Comparison of ENCODE assay signal across 9 mouse cellular contexts in genomic region chr4:97844899-97845298, GRCm38 (mm10).
A peak's percentile ranks its signal among the peaks of the same experiment; 100 is the strongest.
DNase-seq lines count a peak whose midpoint lies in the region; ATAC-seq and TF ChIP-seq lines count a peak whose summit lies in the region.
"Had no signal": no experiment of that assay in that cellular context is flagged by ENCODE, and none has a peak within 500 bp of the region (broad histone marks: within the 10 kb centered on the region; RNA-seq: fewer than 3 reads in every experiment).

No protein-coding gene starts in this region.

- 14% methylated on average over 6 of the region's 6 CpGs for WGBS in midbrain, embryonic 11.5 days
- 14% methylated on average over 6 of the region's 6 CpGs for WGBS in midbrain, embryonic 14.5 days
- 36% methylated on average over 6 of the region's 6 CpGs for WGBS in stomach, postnatal 0 days

- no peak for DNase-seq in frontal cortex, postnatal 14 days (ENCODE audit: low spot score in 2 of 2)
- DNase-seq in midbrain, embryonic 11.5 days (ENCODE audit: low spot score, missing footprints) = peak; percentile 91
- no peak for DNase-seq in midbrain, embryonic 14.5 days
- DNase-seq in kidney, postnatal 10 days = peak; percentile 26
- no peak for DNase-seq in stomach, postnatal 0 days (ENCODE audit: low spot score)
- no peak for DNase-seq in left cerebral cortex, adult 8-10 months (ENCODE audit: low spot score in 2 of 2)
- no peak for DNase-seq in frontal cortex, postnatal 10 days (ENCODE audit: low spot score in 2 of 2)

- TF ChIP-seq CTCF in stomach, postnatal 0 days (IDR thresholded peaks at IDR 0.05; ENCODE audit: low read depth) = no peak

- no peak overlapping the region for H3K4me2 ChIP-seq in midbrain, embryonic 11.5 days
- H3K4me2 ChIP-seq in midbrain, embryonic 14.5 days (ENCODE audit: low read length) = no peak overlapping the region
- H3K4me2 ChIP-seq in stomach, postnatal 0 days (replicated peaks; ENCODE audit: low read depth) = peak overlapping the region; percentile 28
- H3K4me2 ChIP-seq: neural tube, embryonic 12.5 days had no signal

- peaks cover 72% of the 10 kb centered on the region for H3K27me3 ChIP-seq in midbrain, embryonic 11.5 days (ENCODE audit: control insufficient read depth, insufficient read depth, low read length)
- H3K27me3 ChIP-seq in midbrain, embryonic 14.5 days (ENCODE audit: control insufficient read depth, insufficient read depth, low read length) = peaks cover 39% of the 10 kb centered on the region
- H3K27me3 ChIP-seq in stomach, postnatal 0 days (ENCODE audit: control insufficient read depth, insufficient read depth, low read length) = no peaks in the 10 kb centered on the region
- H3K27me3 ChIP-seq: neural tube, embryonic 12.5 days had no signal

- no peaks in the 10 kb centered on the region for H3K36me3 ChIP-seq in midbrain, embryonic 11.5 days (ENCODE audit: control insufficient read depth, insufficient read depth, low read length)
- H3K36me3 ChIP-seq in midbrain, embryonic 14.5 days (ENCODE audit: control insufficient read depth, insufficient read depth, low read length) = no peaks in the 10 kb centered on the region
- H3K36me3 ChIP-seq in stomach, postnatal 0 days (ENCODE audit: control insufficient read depth, insufficient read depth, low read length) = no peaks in the 10 kb centered on the region

- no peak for TF ChIP-seq EP300 in stomach, postnatal 0 days (optimal IDR thresholded peaks at IDR 0.05)

- H3K4me3 ChIP-seq in midbrain, embryonic 11.5 days (ENCODE audit: low read depth, low read length) = no peak overlapping the region
- no peak overlapping the region for H3K4me3 ChIP-seq in midbrain, embryonic 14.5 days (replicated peaks; ENCODE audit: low read depth, low read length)
- no peak overlapping the region for H3K4me3 ChIP-seq in stomach, postnatal 0 days (ENCODE audit: low read depth, low read length)
- H3K4me3 ChIP-seq: neural tube, embryonic 12.5 days had no signal

- H3K4me1 ChIP-seq in midbrain, embryonic 11.5 days (ENCODE audit: control insufficient read depth, insufficient read depth, low read length) = peaks cover 20% of the 10 kb centered on the region
- peaks cover 18% of the 10 kb centered on the region for H3K4me1 ChIP-seq in midbrain, embryonic 14.5 days (ENCODE audit: control insufficient read depth, insufficient read depth, low read length)
- peaks cover 6% of the 10 kb centered on the region for H3K4me1 ChIP-seq in stomach, postnatal 0 days (replicated peaks; ENCODE audit: control insufficient read depth, insufficient read depth)

- H3K9ac ChIP-seq in midbrain, embryonic 11.5 days (ENCODE audit: low read length) = no peak overlapping the region
- no peak overlapping the region for H3K9ac ChIP-seq in midbrain, embryonic 14.5 days (replicated peaks; ENCODE audit: low read length)
- H3K9ac ChIP-seq in stomach, postnatal 0 days (ENCODE audit: low read length) = no peak overlapping the region
- H3K9ac ChIP-seq: neural tube, embryonic 12.5 days had no signal

- no peak overlapping the region for H3K27ac ChIP-seq in midbrain, embryonic 11.5 days (ENCODE audit: low read depth, low read length)
- no peak overlapping the region for H3K27ac ChIP-seq in midbrain, embryonic 14.5 days (replicated peaks; ENCODE audit: low read depth, low read length)
- H3K27ac ChIP-seq in stomach, postnatal 0 days (replicated peaks) = peak overlapping the region; percentile 74
- H3K27ac ChIP-seq: neural tube, embryonic 12.5 days had no signal

- no peaks in the 10 kb centered on the region for H3K9me3 ChIP-seq in midbrain, embryonic 11.5 days (ENCODE audit: control insufficient read depth, low read length)
- H3K9me3 ChIP-seq in midbrain, embryonic 14.5 days (ENCODE audit: control insufficient read depth, low read length) = no peaks in the 10 kb centered on the region
- H3K9me3 ChIP-seq in stomach, postnatal 0 days (ENCODE audit: control insufficient read depth, low read length) = no peaks in the 10 kb centered on the region
- H3K9me3 ChIP-seq: neural tube, embryonic 12.5 days had no signal

- peak; percentile 80 for ATAC-seq in frontal cortex, adult (ENCODE audit: low TSS enrichment)
- ATAC-seq in midbrain, embryonic 11.5 days (ENCODE audit: low FRiP score) = no peak
- ATAC-seq in midbrain, embryonic 14.5 days (ENCODE audit: low FRiP score, low TSS enrichment) = no peak
- ATAC-seq in stomach, postnatal 0 days (ENCODE audit: low FRiP score, low TSS enrichment) = no peak; the same call in 1 of the 2 replicates

Comparison
In these comparisons a context has a peak if more than half of its experiments do, and no peak if none do; other contexts are left out.
1. DNase-seq: peak in midbrain, embryonic 11.5 days (single experiment) and kidney, postnatal 10 days (single experiment); none in frontal cortex, postnatal 14 days (0 of 2), midbrain, embryonic 14.5 days (single experiment), stomach, postnatal 0 days (single experiment), left cerebral cortex, adult 8-10 months (0 of 2) and frontal cortex, postnatal 10 days (0 of 2).